Mouse (Mus musculus) E14TG2a.4 (cell line): ENCODE data around the gene Map3k3.

Experiments used
- CTCF ChIP-seq: conservative IDR thresholded peaks from 2 replicates; pipeline ENCODE4 v1.5.1; 2014; ENCODE audit warnings: low read length
- NANOG ChIP-seq: IDR thresholded peaks from 2 replicates; pipeline ENCODE4 v1.6.1; 2014; ENCODE audit warnings: borderline replicate concordance, low read length, mixed read lengths
- POU5F1 ChIP-seq: IDR thresholded peaks from 2 replicates; pipeline ENCODE4 v1.6.1; 2014; ENCODE audit warnings: low read length, borderline replicate concordance

- TF ChIP-seq CTCF = no peak
- TF ChIP-seq NANOG = no peak
- TF ChIP-seq POU5F1 = no peak
Measured at GRCm38 (mm10) chr11:106179711-106180448, 95.5 kb downstream of the Map3k3 start.
